Mouse (Mus musculus): ENCODE results near the gene Arhgap27. TPM values are rescaled to one million over a fixed set of nuclear protein-coding genes. Genes with fewer than 3 reads are reported as not detected.
"Not testable (repeated sequence)": the region's sequence is repeated elsewhere in the genome, so short reads cannot be mapped to it uniquely, and the experiment has no call there.

Gene Arhgap27
- polyA plus RNA-seq (2014; fragmentation: Nextera tagmentation; extraction: Ambion mirVana), result 13.2 and 16.4 TPM in 2 replicates

GRCm38 (mm10) chr11:103363214-103364148, at the start of gene Arhgap27:
Gene Arhgap27, minus strand, starts transcription at chr11:103363692.
- peak within 1 kb of the TSS; percentile 42 for H3K9ac ChIP-seq (replicated peaks; ENCODE audit: low read depth, low read length)
- peaks cover 6% of the 10 kb centered on the region; the same call in 1 of the 2 replicates for H3K36me3 ChIP-seq (ENCODE audit: control insufficient read depth, insufficient read depth, low read length)
- H3K4me1 ChIP-seq (ENCODE audit: control insufficient read depth, insufficient read depth, low read length), result peaks cover 15% of the 10 kb centered on the region; the same call in 1 of the 2 replicates
- H3K4me2 ChIP-seq (replicated peaks; ENCODE audit: low read depth, low read length), result peak within 1 kb of the TSS; percentile 74
- no peaks in the 10 kb centered on the region for H3K9me3 ChIP-seq (ENCODE audit: control insufficient read depth, low read depth, low read length)
- H3K27me3 ChIP-seq (ENCODE audit: control insufficient read depth, insufficient read depth, low read length), result peaks cover 8% of the 10 kb centered on the region
- ATAC-seq (ENCODE audit: insufficient number of reproducible peaks, insufficient read depth, low FRiP score, low read depth), result peak; percentile 12; the same call in 1 of the 2 replicates
- 3% methylated on average over 35 of the region's 35 CpGs for WGBS
- peak within 1 kb of the TSS; percentile 81 for H3K27ac ChIP-seq (ENCODE audit: low read length)
- peak within 1 kb of the TSS; percentile 46 for H3K4me3 ChIP-seq (ENCODE audit: low read depth, low read length)

GRCm38 (mm10) chr11:103412950-103413423, 49.5 kb upstream of the Arhgap27 start:
- H3K4me1 ChIP-seq (ENCODE audit: control insufficient read depth, insufficient read depth, low read length), result 0 out of 2 replicates have a peak, but pooled peaks cover 3% of the 10 kb centered on the region
- no peaks in the 10 kb centered on the region for H3K36me3 ChIP-seq (ENCODE audit: control insufficient read depth, insufficient read depth, low read length)
- peak overlapping the region; percentile 68 for H3K4me3 ChIP-seq (ENCODE audit: low read depth, low read length)
- peak overlapping the region; percentile 55; the same call in 1 of the 2 replicates for H3K9ac ChIP-seq (replicated peaks; ENCODE audit: low read depth, low read length)
- peak overlapping the region; percentile 83 for H3K4me2 ChIP-seq (replicated peaks; ENCODE audit: low read depth, low read length)
- WGBS, result 4% methylated on average over 14 of the region's 14 CpGs
- peak; percentile 61 for ATAC-seq (ENCODE audit: insufficient number of reproducible peaks, insufficient read depth, low FRiP score, low read depth)
- no peak overlapping the region; the same call in 1 of the 2 replicates for H3K27ac ChIP-seq (ENCODE audit: low read length)
- H3K27me3 ChIP-seq (ENCODE audit: control insufficient read depth, insufficient read depth, low read length), result no peaks in the 10 kb centered on the region
- no peaks in the 10 kb centered on the region for H3K9me3 ChIP-seq (ENCODE audit: control insufficient read depth, low read depth, low read length)

GRCm38 (mm10) chr11:103411981-103412949, 48.8 kb upstream of the Arhgap27 start, which contains the start of gene Plekhm1:
Gene Plekhm1, minus strand, starts transcription at chr11:103412687.
- H3K4me3 ChIP-seq (ENCODE audit: low read depth, low read length), result peak within 1 kb of the TSS; percentile 68
- H3K36me3 ChIP-seq (ENCODE audit: control insufficient read depth, insufficient read depth, low read length), result no peaks in the 10 kb centered on the region
- no peaks in the 10 kb centered on the region for H3K27me3 ChIP-seq (ENCODE audit: control insufficient read depth, insufficient read depth, low read length)
- peak; percentile 97 for ATAC-seq (ENCODE audit: insufficient number of reproducible peaks, insufficient read depth, low FRiP score, low read depth)
- under 1% methylated on average over 64 of the region's 67 CpGs for WGBS
- peak within 1 kb of the TSS; percentile 55 for H3K9ac ChIP-seq (replicated peaks; ENCODE audit: low read depth, low read length)
- H3K9me3 ChIP-seq (ENCODE audit: control insufficient read depth, low read depth, low read length), result no peaks in the 10 kb centered on the region
- 0 out of 2 replicates have a peak, but pooled peaks cover 3% of the 10 kb centered on the region for H3K4me1 ChIP-seq (ENCODE audit: control insufficient read depth, insufficient read depth, low read length)
- H3K4me2 ChIP-seq (replicated peaks; ENCODE audit: low read depth, low read length), result peak within 1 kb of the TSS; percentile 83
- no peak within 1 kb of the TSS; the same call in 1 of the 2 replicates for H3K27ac ChIP-seq (ENCODE audit: low read length)

GRCm38 (mm10) chr11:103411301-103411700, 47.8 kb upstream of the Arhgap27 start:
- Histone ChIP-seq H3K36me3 (ENCODE audit: control insufficient read depth, insufficient read depth, low read length) (no peaks in the 10 kb centered on the region), H3K27ac (ENCODE audit: low read length) (no peak overlapping the region), H3K27me3 (ENCODE audit: control insufficient read depth, insufficient read depth, low read length) (no peaks in the 10 kb centered on the region), H3K4me3 (ENCODE audit: low read depth, low read length) (no peak overlapping the region), H3K4me1 (ENCODE audit: control insufficient read depth, insufficient read depth, low read length) (0 out of 2 replicates have a peak, but pooled peaks cover 3% of the 10 kb centered on the region), H3K9me3 (ENCODE audit: control insufficient read depth, low read depth, low read length) (no peaks in the 10 kb centered on the region), H3K9ac (replicated peaks; ENCODE audit: low read depth, low read length) (no peak overlapping the region), H3K4me2 (replicated peaks; ENCODE audit: low read depth, low read length) (peak overlapping the region; percentile 83)
- WGBS, result 75% methylated on average over 1 of the region's 1 CpGs
- no peak for ATAC-seq (ENCODE audit: insufficient number of reproducible peaks, insufficient read depth, low FRiP score, low read depth)

- no peak overlapping the region for H3K4me2 ChIP-seq (replicated peaks; ENCODE audit: low read depth, low read length)
Measured at GRCm38 (mm10) chr11:103408880-103409279, 45.4 kb upstream of the Arhgap27 start.

GRCm38 (mm10) chr11:103407136-103407535, 43.6 kb upstream of the Arhgap27 start:
- WGBS, result 58% methylated on average over 5 of the region's 5 CpGs
- not testable (repeated sequence) for ATAC-seq (ENCODE audit: insufficient number of reproducible peaks, insufficient read depth, low FRiP score, low read depth); H3K36me3 ChIP-seq (ENCODE audit: control insufficient read depth, insufficient read depth, low read length); H3K9ac ChIP-seq (replicated peaks; ENCODE audit: low read depth, low read length); H3K9me3 ChIP-seq (ENCODE audit: control insufficient read depth, low read depth, low read length); H3K4me3 ChIP-seq (ENCODE audit: low read depth, low read length); H3K4me2 ChIP-seq (replicated peaks; ENCODE audit: low read depth, low read length); H3K27ac ChIP-seq (ENCODE audit: low read length); H3K4me1 ChIP-seq (ENCODE audit: control insufficient read depth, insufficient read depth, low read length); H3K27me3 ChIP-seq (ENCODE audit: control insufficient read depth, insufficient read depth, low read length)

More at GRCm38 (mm10) chr11:103408880-103409279, 45.4 kb upstream of the Arhgap27 start:
- Histone ChIP-seq H3K27me3 (ENCODE audit: control insufficient read depth, insufficient read depth, low read length) (no peaks in the 10 kb centered on the region), H3K9me3 (ENCODE audit: control insufficient read depth, low read depth, low read length) (no peaks in the 10 kb centered on the region), H3K9ac (replicated peaks; ENCODE audit: low read depth, low read length) (no peak overlapping the region), H3K27ac (ENCODE audit: low read length) (no peak overlapping the region), H3K36me3 (ENCODE audit: control insufficient read depth, insufficient read depth, low read length) (peaks cover 4% of the 10 kb centered on the region; the same call in 1 of the 2 replicates), H3K4me1 (ENCODE audit: control insufficient read depth, insufficient read depth, low read length) (0 out of 2 replicates have a peak, but pooled peaks cover 3% of the 10 kb centered on the region), H3K4me3 (ENCODE audit: low read depth, low read length) (no peak overlapping the region)
- 89% methylated on average over 13 of the region's 13 CpGs for WGBS
- ATAC-seq (ENCODE audit: insufficient number of reproducible peaks, insufficient read depth, low FRiP score, low read depth), result no peak

- no peak overlapping the region for H3K4me3 ChIP-seq (ENCODE audit: low read depth, low read length)
- H3K4me1 ChIP-seq (ENCODE audit: control insufficient read depth, insufficient read depth, low read length), result no peaks in the 10 kb centered on the region
- WGBS, result 68% methylated on average over 7 of the region's 7 CpGs
- no peak overlapping the region for H3K4me2 ChIP-seq (replicated peaks; ENCODE audit: low read depth, low read length)
- ATAC-seq (ENCODE audit: insufficient number of reproducible peaks, insufficient read depth, low FRiP score, low read depth), result no peak
- no peaks in the 10 kb centered on the region for H3K9me3 ChIP-seq (ENCODE audit: control insufficient read depth, low read depth, low read length)
- no peaks in the 10 kb centered on the region for H3K27me3 ChIP-seq (ENCODE audit: control insufficient read depth, insufficient read depth, low read length)
- H3K36me3 ChIP-seq (ENCODE audit: control insufficient read depth, insufficient read depth, low read length), result peaks cover 7% of the 10 kb centered on the region; the same call in 1 of the 2 replicates
- no peak overlapping the region for H3K27ac ChIP-seq (ENCODE audit: low read length)
- H3K9ac ChIP-seq (replicated peaks; ENCODE audit: low read depth, low read length), result no peak overlapping the region
Measured at GRCm38 (mm10) chr11:103406551-103406950, 43.1 kb upstream of the Arhgap27 start.

Measured in stomach, embryonic 14.5 days (tissue).